Mouse (Mus musculus) embryonic fibroblast, embryonic 13.5 days (primary cell): ENCODE measurements around the gene Sema4a. TPM values are rescaled to one million over a fixed set of nuclear protein-coding genes. Genes with fewer than 3 reads are reported as not detected.
A peak's percentile ranks its signal among the peaks of the same experiment; 100 is the strongest.

Source experiments
- H3K27ac ChIP-seq: 2 replicates; pipeline ENCODE4 v1.5.1; 2012; ENCODE audit warnings: low read length, control low read depth, inconsistent platforms; ENCODE audit not compliant: insufficient read depth
- H3K4me1 ChIP-seq: 2 replicates; pipeline ENCODE4 v1.6.1; 2011; ENCODE audit warnings: low read length; ENCODE audit not compliant: control insufficient read depth, insufficient read depth
- H3K4me3 ChIP-seq: 2 replicates; pipeline ENCODE4 v1.5.1; 2011; ENCODE audit warnings: mild to moderate bottlenecking, control low read depth, low read length; ENCODE audit not compliant: insufficient read depth
- CTCF ChIP-seq: IDR thresholded peaks from 2 replicates; pipeline ENCODE4 v1.5.1; 2011; ENCODE audit warnings: mild to moderate bottlenecking, control low read depth, low read length, moderate library complexity, borderline replicate concordance; ENCODE audit not compliant: insufficient read depth
- POLR2A ChIP-seq: IDR thresholded peaks from 2 replicates; pipeline ENCODE4 v1.6.1; 2011; ENCODE audit warnings: low read depth, mild to moderate bottlenecking, control low read depth, low read length, moderate library complexity
- polyA plus RNA-seq: library from polyadenylated mRNA; stranded (reverse); fragments of >200 nt; gene quantifications from 2 replicates; pipeline ENCODE4 v1.2.4, GENCODE M21; 2011; ENCODE audit warnings: low read depth; ENCODE audit not compliant: missing spikeins, insufficient read length

The Sema4a gene
- polyA plus RNA-seq, 1 experiment = 0.25 TPM

DNA sequence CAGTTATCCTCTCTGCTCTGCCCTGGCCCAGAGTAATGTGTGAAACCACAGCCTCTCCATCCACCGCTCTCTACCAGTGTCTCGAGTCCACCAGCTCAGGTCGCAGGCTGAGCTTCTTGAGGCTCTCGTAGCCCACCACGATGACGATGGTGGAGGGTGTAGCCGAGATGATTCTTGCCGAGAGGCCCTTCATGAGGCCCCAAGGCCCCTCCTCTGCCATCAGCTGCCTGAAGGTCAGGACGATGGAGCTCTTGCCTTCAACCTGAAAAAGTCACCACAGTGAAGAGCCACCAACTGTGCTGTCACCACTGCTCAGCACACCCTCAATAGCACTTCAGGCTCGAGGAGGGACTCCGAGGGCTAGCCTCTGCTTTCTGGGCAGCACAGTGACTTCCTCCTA is 48.3 kb downstream of the Sema4a start:
- Histone ChIP-seq H3K4me3 (no peak overlapping the region), H3K4me1 (peaks cover 12% of the 10 kb centered on the region; the same call in 1 of the 2 replicates), H3K27ac (no peak overlapping the region)
- TF ChIP-seq POLR2A (no peak), CTCF (no peak)

DNA sequence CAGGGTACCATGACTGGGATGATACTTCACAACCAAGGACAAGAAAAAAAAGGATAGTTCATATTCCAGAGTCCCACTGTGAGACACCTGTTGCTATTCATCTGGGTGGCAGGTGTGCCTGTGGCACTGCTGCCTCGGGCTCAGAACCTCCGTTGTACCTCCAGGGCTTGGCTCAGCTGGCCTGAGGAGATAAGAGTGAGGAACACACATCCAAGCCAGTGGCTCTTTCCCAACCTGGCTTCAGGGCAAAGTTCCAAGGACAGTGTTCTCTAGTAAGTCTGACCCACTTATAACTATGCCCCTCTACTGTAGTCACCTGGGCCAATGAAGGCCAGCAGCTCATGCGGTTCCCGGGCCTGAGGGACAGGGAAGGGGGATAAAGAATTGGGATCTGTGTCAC is 49.3 kb downstream of the Sema4a start:
- TF ChIP-seq POLR2A (no peak), CTCF (no peak)
- peaks cover 16% of the 10 kb centered on the region; the same call in 1 of the 2 replicates for H3K4me1 ChIP-seq
- H3K27ac ChIP-seq = no peak overlapping the region
- H3K4me3 ChIP-seq = no peak overlapping the region

DNA sequence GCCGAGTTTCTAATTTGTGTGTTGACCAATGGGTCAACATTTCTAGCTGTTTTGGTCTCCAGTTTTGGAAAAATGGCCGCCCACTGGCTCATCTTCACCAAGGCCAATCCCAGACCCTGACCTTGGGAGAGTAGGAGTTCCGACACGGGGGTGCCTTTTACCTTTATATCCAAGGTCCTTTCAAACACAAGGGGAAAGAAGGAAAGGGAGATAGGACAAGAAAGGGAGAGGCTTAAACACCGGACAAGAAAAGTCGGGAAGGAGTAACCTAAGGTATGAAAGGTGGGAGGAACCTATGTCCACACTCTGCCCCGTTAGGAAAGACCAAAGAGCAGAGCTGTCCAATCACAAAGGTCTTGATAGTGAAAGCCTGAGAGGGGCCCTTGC is 50.3 kb downstream of the Sema4a start:
- H3K4me1 ChIP-seq = peaks cover 16% of the 10 kb centered on the region; the same call in 1 of the 2 replicates
- H3K27ac ChIP-seq = peak overlapping the region; percentile 44
- TF ChIP-seq POLR2A = no peak
- no peak for TF ChIP-seq CTCF
- H3K4me3 ChIP-seq = no peak overlapping the region

DNA sequence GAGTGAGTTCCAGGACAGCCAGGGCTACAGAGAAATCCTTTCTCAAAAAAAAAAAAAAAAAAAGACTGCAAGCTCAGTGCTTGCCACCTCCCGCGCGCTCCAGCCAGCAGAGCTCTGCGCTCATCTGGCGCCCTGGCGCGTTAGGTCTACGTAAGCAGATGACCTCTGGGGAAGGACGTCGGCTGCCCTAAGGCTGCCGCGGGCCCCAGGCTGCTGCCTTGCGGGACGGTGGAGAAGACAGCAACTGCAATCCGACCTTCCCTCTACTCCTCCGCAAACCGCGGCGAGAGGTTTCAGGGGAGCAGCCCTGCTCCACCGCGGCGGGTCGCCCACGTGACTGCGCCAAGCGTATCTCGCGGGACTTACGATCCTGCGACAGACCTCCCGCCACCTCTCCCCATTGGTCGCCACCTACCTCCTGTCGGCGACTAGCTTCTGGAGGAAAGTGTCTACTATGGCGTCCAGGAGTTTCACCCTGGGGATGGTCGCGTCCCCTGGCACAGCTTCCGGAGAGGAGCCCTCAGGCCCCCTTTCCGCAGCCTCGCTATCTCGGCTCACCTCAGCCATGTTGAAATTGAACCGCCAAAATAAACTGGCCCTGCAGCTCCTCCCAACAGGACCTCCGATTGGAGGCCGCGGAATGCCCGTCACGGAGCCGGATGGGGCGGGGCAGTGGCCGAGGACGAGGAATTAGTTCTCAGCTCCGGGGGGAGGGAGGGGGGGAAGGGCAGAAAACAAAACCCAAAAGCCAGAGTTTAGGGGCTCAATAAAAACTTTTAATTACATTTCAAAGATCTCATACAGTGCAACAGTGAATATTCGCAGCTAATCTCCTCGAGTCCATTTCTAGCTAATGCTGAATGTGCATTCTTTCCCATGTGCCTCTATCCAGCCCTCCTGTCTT is 51.0 kb downstream of the Sema4a start, which contains the start of gene Pmf1:
TSS of gene Pmf1 (minus strand) at position 591 of the 904 bp plus-strand sequence.
- peaks cover 16% of the 10 kb centered on the region; the same call in 1 of the 2 replicates for H3K4me1 ChIP-seq
- TF ChIP-seq POLR2A (peak; percentile 95), CTCF (no peak)
- H3K27ac ChIP-seq = peak within 1 kb of the TSS; percentile 87
- peak within 1 kb of the TSS; percentile 59 for H3K4me3 ChIP-seq

DNA sequence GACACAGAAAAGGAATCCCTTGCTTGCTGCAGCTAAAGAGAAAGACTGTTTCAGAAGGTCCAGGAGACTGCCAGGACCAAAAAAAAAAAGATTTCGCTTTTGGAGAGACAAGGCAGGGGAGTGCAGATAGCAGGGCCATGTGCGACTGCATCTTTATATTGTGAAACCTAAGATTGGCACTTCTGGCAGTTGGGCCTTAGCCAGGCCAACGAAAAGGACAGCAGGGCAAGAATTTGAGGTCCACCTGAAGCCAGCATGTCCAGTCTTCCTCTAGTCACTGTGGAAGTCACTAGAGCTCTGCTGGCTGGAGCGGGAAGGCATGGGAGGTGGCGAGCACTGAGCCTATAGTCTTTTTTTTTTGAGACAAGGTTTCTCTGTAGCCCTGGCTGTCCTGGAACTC is 52.0 kb downstream of the Sema4a start:
- Histone ChIP-seq H3K4me3 (peak overlapping the region; percentile 59), H3K27ac (no peak overlapping the region), H3K4me1 (peaks cover 16% of the 10 kb centered on the region; the same call in 1 of the 2 replicates)
- TF ChIP-seq CTCF = no peak
- no peak for TF ChIP-seq POLR2A

GRCm38 (mm10) chr3:88407529-88407928 is 53.5 kb downstream of the Sema4a start:
- Histone ChIP-seq H3K4me1 (peaks cover 16% of the 10 kb centered on the region; the same call in 1 of the 2 replicates), H3K4me3 (no peak overlapping the region), H3K27ac (no peak overlapping the region)
- no peak for TF ChIP-seq CTCF
- no peak for TF ChIP-seq POLR2A

- TF ChIP-seq CTCF (peak; percentile 66), POLR2A (no peak)
- no peak overlapping the region for H3K27ac ChIP-seq
- peaks cover 16% of the 10 kb centered on the region; the same call in 1 of the 2 replicates for H3K4me1 ChIP-seq
- no peak overlapping the region for H3K4me3 ChIP-seq
Measured at GRCm38 (mm10) chr3:88407090-88407489, 53.9 kb downstream of the Sema4a start.

GRCm38 (mm10) chr3:88403522-88404230 is 57.3 kb downstream of the Sema4a start:
- no peak for TF ChIP-seq CTCF
- no peak for TF ChIP-seq POLR2A
- no peak overlapping the region for H3K4me3 ChIP-seq
- H3K4me1 ChIP-seq = peaks cover 8% of the 10 kb centered on the region; the same call in 1 of the 2 replicates
- H3K27ac ChIP-seq = no peak overlapping the region

DNA sequence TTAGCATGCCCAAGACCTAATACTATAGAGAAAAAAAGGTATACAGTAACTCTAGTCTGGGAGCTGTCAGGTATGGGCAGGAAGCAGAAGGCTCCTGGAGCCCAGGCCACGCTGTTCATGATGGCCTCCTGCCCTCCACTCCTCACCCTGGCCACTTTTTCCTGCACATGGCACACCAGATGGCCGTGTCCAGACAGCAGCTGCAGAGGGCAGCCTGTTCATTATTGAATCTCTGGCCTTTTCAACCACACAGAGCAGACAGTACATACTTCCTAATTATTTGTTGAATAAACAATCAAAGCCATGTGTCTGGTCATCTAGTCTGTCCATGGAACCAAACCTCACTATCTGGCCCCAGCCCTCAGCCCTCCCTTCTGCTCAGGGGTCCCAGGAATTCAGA is 62.3 kb downstream of the Sema4a start:
- Histone ChIP-seq H3K4me1 (no peaks in the 10 kb centered on the region), H3K4me3 (no peak overlapping the region), H3K27ac (no peak overlapping the region)
- TF ChIP-seq POLR2A (no peak), CTCF (no peak)
